Mouse (Mus musculus): ENCODE data around the gene Scrn2.

- TF ChIP-seq CTCF (IDR thresholded peaks at IDR 0.05; ENCODE audit: control insufficient read depth, insufficient read depth, low read length) (no peak), POLR2A (IDR thresholded peaks at IDR 0.05; ENCODE audit: borderline replicate concordance, control insufficient read depth, low read depth, low read length) (no peak)
Observed at GRCm38 (mm10) chr11:97009198-97009790, 20.4 kb upstream of the Scrn2 start.

Measured in bone marrow, adult 2 months (tissue).